Mouse (Mus musculus) gastrocnemius, postnatal 25 days (tissue): Measurements from ENCODE around the gene Zfp296. TPM values are rescaled to one million over a fixed set of nuclear protein-coding genes. Genes with fewer than 3 reads are reported as not detected.
A peak's percentile ranks its signal among the peaks of the same experiment; 100 is the strongest.

Experiments
- DNase-seq: peaks from one replicate; pipeline ENCODE4 v3.0.0; 2022
- total RNA-seq, 2 experiments: library from RNA; stranded (reverse); gene quantifications; 1 replicate in 1 of 2; 2 replicates in 1 of 2; pipeline ENCODE4 v1.2.3; 2021

The Zfp296 gene
- total RNA-seq, 2 experiments from 2014 or later: 0.28 to 0.40 TPM

- DNase-seq: no peak
Measured at GRCm38 (mm10) chr7:19607291-19607690, 30.2 kb downstream of the Zfp296 start.

GRCm38 (mm10) chr7:19609641-19610332, 32.7 kb downstream of the Zfp296 start:
- no peak for DNase-seq

GRCm38 (mm10) chr7:19610969-19611368, 33.9 kb downstream of the Zfp296 start:
- DNase-seq: no peak

GRCm38 (mm10) chr7:19615036-19615577, 38.0 kb downstream of the Zfp296 start:
- DNase-seq: no peak

GRCm38 (mm10) chr7:19619004-19619801, 42.1 kb downstream of the Zfp296 start:
- DNase-seq: no peak

DNA sequence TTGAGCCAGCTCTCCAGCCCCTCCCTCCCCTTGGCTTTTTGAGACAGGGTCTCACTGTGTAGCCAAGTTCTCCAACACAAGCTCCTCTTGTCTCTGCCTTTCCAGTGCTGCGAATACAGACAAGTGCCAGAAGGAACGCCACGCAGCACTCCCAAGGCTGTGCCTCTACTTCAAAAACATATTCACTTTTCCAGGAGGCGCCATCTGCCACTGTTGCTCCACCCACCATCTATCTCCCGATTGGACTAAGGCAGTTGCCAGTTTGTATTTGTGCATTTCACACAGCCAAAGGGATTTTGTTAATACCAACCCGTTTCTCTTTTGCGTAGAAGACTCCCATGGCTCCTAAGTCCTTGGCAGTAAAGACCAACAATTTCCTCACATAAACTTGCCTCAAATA, 43.7 kb downstream of the Zfp296 start:
- no peak for DNase-seq

- no peak for DNase-seq
Measured at GRCm38 (mm10) chr7:19622241-19622640, 45.2 kb downstream of the Zfp296 start.

- DNase-seq: no peak
Measured at GRCm38 (mm10) chr7:19623433-19623832, 46.3 kb downstream of the Zfp296 start.

GRCm38 (mm10) chr7:19627721-19628120, 50.6 kb downstream of the Zfp296 start:
- no peak for DNase-seq

DNA sequence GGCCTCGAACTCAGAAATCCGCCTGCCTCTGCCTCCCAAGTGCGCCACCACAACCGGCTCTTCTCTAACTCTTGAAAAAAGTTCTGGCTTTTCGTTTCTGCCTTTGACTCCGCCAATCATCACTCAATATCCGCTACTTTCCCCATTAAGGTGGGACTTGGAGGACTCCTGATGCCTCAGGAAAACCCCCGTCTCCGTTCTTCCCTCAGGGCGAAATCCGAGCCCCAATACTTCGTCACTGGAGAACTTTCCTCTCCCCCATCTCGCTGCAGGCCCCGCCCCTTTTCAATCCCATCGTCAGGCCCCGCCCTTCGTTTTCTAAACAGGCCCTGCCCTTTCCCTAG, 51.1 kb downstream of the Zfp296 start:
- no peak for DNase-seq

GRCm38 (mm10) chr7:19628536-19629360, 51.7 kb downstream of the Zfp296 start:
- DNase-seq: peak; percentile 96

GRCm38 (mm10) chr7:19629361-19629734, 52.3 kb downstream of the Zfp296 start, which contains the start of gene Relb:
Gene Relb (minus strand): TSS chr7:19629438.
- DNase-seq: peak; percentile 83

Other genes starting within 250 kb of the Zfp296 start
- gene Ercc1, start 232.5 kb upstream of the Zfp296 start, total RNA-seq: 10 to 100 TPM; 21.5 to 25.4 TPM
- gene Cd3eap, start 217.8 kb upstream of the Zfp296 start, total RNA-seq: 10 to 100 TPM in 1 of 2 experiments, 1 to 10 TPM in 1; 8.5 to 10.1 TPM
- gene Ppp1r13l, start 217.5 kb upstream of the Zfp296 start, total RNA-seq: 1 to 10 TPM; 2.6 TPM
- gene Ercc2, start 195.3 kb upstream of the Zfp296 start, total RNA-seq: 1 to 10 TPM; 7.8 to 8.8 TPM
- gene Klc3, start 173.2 kb upstream of the Zfp296 start, total RNA-seq: under 1 TPM in 1 of 2 experiments, not detected in 1; 0.43 TPM
- gene Ckm, start 172.5 kb upstream of the Zfp296 start, total RNA-seq: over 10,000 TPM; 37,777 to 44,473 TPM
- gene Mark4, start 118.5 kb upstream of the Zfp296 start, total RNA-seq: 10 to 100 TPM; 13.2 to 13.8 TPM
- under 1 TPM; 0.56 to 0.67 TPM for gene Exoc3l2, start 114.0 kb upstream of the Zfp296 start, total RNA-seq
- gene Bloc1s3, start 68.9 kb upstream of the Zfp296 start, total RNA-seq: 1 to 10 TPM; 1.7 to 1.9 TPM
- gene Trappc6a, start 68.9 kb upstream of the Zfp296 start, total RNA-seq: 10 to 100 TPM in 1 of 2 experiments, 1 to 10 TPM in 1; 8.8 to 10.6 TPM
- gene Nkpd1, start 59.4 kb upstream of the Zfp296 start, total RNA-seq: not detected
- 10 to 100 TPM; 34.5 to 38.6 TPM for gene Ppp1r37, start 14.2 kb upstream of the Zfp296 start, total RNA-seq
- gene Gemin7, start 308 bp downstream of the Zfp296 start, total RNA-seq: 10 to 100 TPM; 58.1 to 58.5 TPM
- 10 to 100 TPM; 11.2 to 12.4 TPM for gene Clasrp, start 27.2 kb downstream of the Zfp296 start, total RNA-seq
- gene Relb, start 52.2 kb downstream of the Zfp296 start, total RNA-seq: 1 to 10 TPM; 4.4 to 5.8 TPM
- gene Clptm1, start 87.7 kb downstream of the Zfp296 start, total RNA-seq: 10 to 100 TPM; 36.3 to 47.0 TPM
- not detected for gene Apoc2, start 100.7 kb downstream of the Zfp296 start, total RNA-seq
- not detected for gene Gm44805, start 104.1 kb downstream of the Zfp296 start, total RNA-seq
- gene Apoc4, start 104.2 kb downstream of the Zfp296 start, total RNA-seq: not detected
- gene Apoc1, start 115.4 kb downstream of the Zfp296 start, total RNA-seq: 1 to 10 TPM in 1 of 2 experiments, not detected in 1; 3.7 TPM
- 100 to 1,000 TPM in 1 of 2 experiments, 10 to 100 TPM in 1; 53.5 to 108 TPM for gene Apoe, start 121.9 kb downstream of the Zfp296 start, total RNA-seq
- gene Tomm40, start 138.2 kb downstream of the Zfp296 start, total RNA-seq: 10 to 100 TPM; 45.1 to 45.4 TPM
- 1 to 10 TPM; 2.1 to 3.9 TPM for gene Nectin2, start 173.2 kb downstream of the Zfp296 start, total RNA-seq
- gene Bcam, start 193.7 kb downstream of the Zfp296 start, total RNA-seq: 10 to 100 TPM; 25.3 to 33.9 TPM
- gene Cblc, start 219.5 kb downstream of the Zfp296 start, total RNA-seq: not detected
- gene Bcl3, start 245.5 kb downstream of the Zfp296 start, total RNA-seq: 1 to 10 TPM; 1.2 TPM